In genomic region chr4:57783853-57784600, GRCm38 (mm10) we compare ENCODE assay signal across 10 mouse cellular contexts.
DNase-seq lines count a peak whose midpoint lies in the region; ATAC-seq and TF ChIP-seq lines count a peak whose summit lies in the region.
"Had no signal": no experiment of that assay in that cellular context is flagged by ENCODE, and none has a peak within 500 bp of the region (broad histone marks: within the 10 kb centered on the region; RNA-seq: fewer than 3 reads in every experiment).

No protein-coding gene starts in this region.

- in situ Hi-C loops in Patski (cut with MboI; ENCODE audit: low pct_unique_long_range_greater_than_20kb): loop anchor here (5.0 kb wide), 2 partner anchors 83 to 112 kb away; no protein-coding TSS in a partner anchor

- H3K27me3 ChIP-seq in Patski: no peaks in the 10 kb centered on the region

- CTCF ChIA-PET in Patski (lab: Charles Lee): interaction anchor here (1.6 kb wide), 1 partner anchor 11 kb away, joined by 3 read pairs; no protein-coding TSS in a partner anchor

- peak; percentile 72 for ATAC-seq in Patski
- ATAC-seq: inflammation-experienced regulatory T-cells, adult 6 months had no signal

- intact Hi-C loops in gastrocnemius, postnatal 36 days (cut with DNase I): no loop called here
- intact Hi-C loops in heart, postnatal 14 days (cut with DNase I): loop anchor here (2.0 to 5.0 kb wide), 3 partner anchors 63 to 111 kb away; no protein-coding TSS in a partner anchor
- intact Hi-C loops in left cerebral cortex, postnatal 36 days (cut with DNase I): loop anchor here (5.0 kb wide), 2 partner anchors 98 to 112 kb away; no protein-coding TSS in a partner anchor

- POLR2A ChIA-PET in Patski (lab: Charles Lee): interaction anchor here (0.6 to 1.5 kb wide), 2 partner anchors 8 to 13 kb away, joined by 4 read pairs; no protein-coding TSS in a partner anchor

- TF ChIP-seq CTCF in Patski (IDR thresholded peaks at IDR 0.05): no peak

- peak; percentile 31 for DNase-seq in gastrocnemius, postnatal 25 days
- no peak for DNase-seq in gastrocnemius, postnatal 36 days
- DNase-seq in Patski (ENCODE audit: low read depth, low spot score): peak; percentile 87
- peak; percentile 59 to 65 for DNase-seq in heart, postnatal 14 days
- DNase-seq in lung, postnatal 25 days (ENCODE audit: low spot score): peak; percentile 72
- DNase-seq in right cerebral cortex, postnatal 4 days: no peak
- DNase-seq in left cerebral cortex, postnatal 36 days (ENCODE audit: low spot score in 2 of 2): no peak
- no peak for DNase-seq in layer of hippocampus, adult 9-10 months (ENCODE audit: low spot score)
- DNase-seq: cerebellum, adult 9-11 months had no signal

Comparison
In these comparisons a context has a peak if more than half of its experiments do, and no peak if none do; other contexts are left out.
1. DNase-seq: peak in gastrocnemius, postnatal 25 days (single experiment), Patski (single experiment), heart, postnatal 14 days (2 of 2) and lung, postnatal 25 days (single experiment); none in gastrocnemius, postnatal 36 days (0 of 2), right cerebral cortex, postnatal 4 days (single experiment), left cerebral cortex, postnatal 36 days (0 of 2) and layer of hippocampus, adult 9-10 months (single experiment).